Mouse (Mus musculus) C2C12 (cell line): ENCODE results near the gene Gpr135. TPM values are rescaled to one million over a fixed set of nuclear protein-coding genes. Genes with fewer than 3 reads are reported as not detected.

Experiments used
- H3K27me3 ChIP-seq: one replicate; pipeline ENCODE4 v1.6.1; 2011; ENCODE audit not compliant: control insufficient read depth, insufficient read depth, insufficient read length
- H3K36me3 ChIP-seq: one replicate; pipeline ENCODE4 v1.6.1; 2011; ENCODE audit not compliant: control insufficient read depth, insufficient read depth
- H3K4me3 ChIP-seq: one replicate; pipeline ENCODE4 v1.5.1; 2011; ENCODE audit warnings: mild to moderate bottlenecking, control low read depth; ENCODE audit not compliant: poor library complexity, insufficient read depth, severe bottlenecking
- H3K79me2 ChIP-seq: one replicate; pipeline ENCODE4 v1.6.1; 2011; ENCODE audit not compliant: control insufficient read depth, insufficient read depth
- H3K79me3 ChIP-seq: one replicate; pipeline ENCODE4 v1.6.1; 2011; ENCODE audit warnings: low read depth, control low read depth
- H3ac ChIP-seq: one replicate; pipeline ENCODE3; 2011; ENCODE audit warnings: low read depth; ENCODE audit not compliant: control insufficient read depth, insufficient read length
- CEBPB ChIP-seq: IDR thresholded peaks from one replicate; pipeline ENCODE4 v1.6.1; 2011; ENCODE audit warnings: low read depth, mild to moderate bottlenecking, control low read depth, moderate library complexity
- CTCF ChIP-seq: IDR thresholded peaks from one replicate; pipeline ENCODE4 v1.5.1; 2011; ENCODE audit not compliant: control insufficient read depth, insufficient read depth, insufficient read length
- FOSL1 ChIP-seq: IDR thresholded peaks from one replicate; pipeline ENCODE4 v1.8.0; 2011; ENCODE audit warnings: mild to moderate bottlenecking, low read length; ENCODE audit not compliant: poor library complexity, insufficient read depth, severe bottlenecking
- MAX ChIP-seq: IDR thresholded peaks from one replicate; pipeline ENCODE4 v1.6.1; 2011; ENCODE audit warnings: mild to moderate bottlenecking, control low read depth
- MYOD1 ChIP-seq: IDR thresholded peaks from one replicate; pipeline ENCODE4 v1.6.1; 2011; ENCODE audit warnings: low read depth; ENCODE audit not compliant: control insufficient read depth, insufficient read length
- MYOG ChIP-seq: IDR thresholded peaks from one replicate; pipeline ENCODE4 v1.6.1; 2011; ENCODE audit not compliant: control insufficient read depth, insufficient read length; ENCODE audit errors: extremely low read depth
- USF1 ChIP-seq: IDR thresholded peaks from one replicate; pipeline ENCODE4 v1.6.1; 2011; ENCODE audit warnings: low read depth, mild to moderate bottlenecking, control low read depth, moderate library complexity
- polyA plus RNA-seq: library from polyadenylated mRNA; unstranded; fragments of >200 nt; fragmentation: generic; extraction: Trizol; gene quantifications from one replicate; pipeline ENCODE4 v1.2.1, GENCODE M21; 2012; ENCODE audit warnings: missing spikeins

Gene Gpr135
- polyA plus RNA-seq, 1 experiment: 0.11 TPM

DNA sequence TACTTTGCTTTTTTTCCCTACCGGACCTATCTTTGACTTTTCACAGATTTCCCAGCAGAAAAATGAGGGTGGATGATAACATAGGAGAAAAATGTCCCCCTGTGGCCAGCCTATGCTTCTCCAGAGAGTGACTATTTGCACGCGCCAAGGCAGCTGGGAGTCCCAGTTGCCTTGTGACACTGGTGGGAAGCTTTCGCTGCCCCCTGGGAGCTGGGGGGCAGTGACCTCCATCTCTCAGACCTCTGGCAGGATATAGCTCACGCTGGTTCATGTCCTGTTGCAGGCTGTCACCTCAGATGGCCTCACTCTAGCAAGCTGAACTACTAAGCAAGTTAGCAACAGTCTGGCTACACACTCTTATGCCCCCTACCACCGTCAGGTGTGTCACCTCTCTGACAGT lies 39.1 kb downstream of the Gpr135 start:
- Histone ChIP-seq H3K4me3 (no peak overlapping the region), H3K79me3 (no peaks in the 10 kb centered on the region), H3K27me3 (no peaks in the 10 kb centered on the region), H3K36me3 (no peaks in the 10 kb centered on the region), H3K79me2 (no peaks in the 10 kb centered on the region), H3ac (no peak overlapping the region)
- no peak for TF ChIP-seq FOSL1
- TF ChIP-seq MAX: no peak
- TF ChIP-seq USF1: no peak
- no peak for TF ChIP-seq MYOD1
- TF ChIP-seq MYOG: no peak
- no peak for TF ChIP-seq CEBPB
- no peak for TF ChIP-seq CTCF

- H3K79me3 ChIP-seq: no peaks in the 10 kb centered on the region
- TF ChIP-seq MYOD1 (no peak), MYOG (no peak), CTCF (no peak), FOSL1 (no peak), CEBPB (no peak)
Measured at GRCm38 (mm10) chr12:72031171-72031570, 39.8 kb downstream of the Gpr135 start.

DNA sequence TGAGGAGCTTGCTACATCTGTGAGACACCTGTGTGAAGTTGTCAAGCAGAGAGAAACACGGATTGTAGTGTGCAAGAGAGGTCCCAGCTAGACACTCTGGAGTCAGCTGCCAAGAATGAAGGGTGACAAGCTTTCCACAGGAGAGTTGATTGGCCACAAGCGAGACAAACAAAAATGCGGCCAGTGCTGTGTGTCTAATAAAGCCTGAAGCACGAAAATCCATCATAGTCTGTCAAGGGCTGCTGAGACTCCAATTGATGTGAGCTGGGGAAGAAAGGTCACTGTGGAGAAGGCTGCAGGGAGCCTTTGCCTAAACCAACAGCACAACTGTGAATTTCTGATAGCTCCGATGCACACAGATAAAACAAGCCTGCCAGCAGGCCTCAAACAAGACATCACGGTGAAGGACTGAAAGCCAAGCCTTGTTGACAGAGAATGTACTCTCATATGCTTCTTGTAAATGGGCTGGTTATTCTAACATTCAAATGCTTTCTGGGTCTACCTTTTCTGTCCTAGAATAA lies 45.6 kb downstream of the Gpr135 start:
- H3K79me2 ChIP-seq: no peaks in the 10 kb centered on the region
- no peaks in the 10 kb centered on the region for H3K79me3 ChIP-seq
- no peak overlapping the region for H3K4me3 ChIP-seq
- TF ChIP-seq USF1 (no peak), FOSL1 (no peak), CTCF (no peak), MYOD1 (no peak), CEBPB (no peak), MAX (no peak), MYOG (no peak)
- H3ac ChIP-seq: no peak overlapping the region
- no peaks in the 10 kb centered on the region for H3K27me3 ChIP-seq
- H3K36me3 ChIP-seq: no peaks in the 10 kb centered on the region

More at GRCm38 (mm10) chr12:72031171-72031570, 39.8 kb downstream of the Gpr135 start:
- no peak overlapping the region for H3ac ChIP-seq
- H3K79me2 ChIP-seq: no peaks in the 10 kb centered on the region
- H3K36me3 ChIP-seq: no peaks in the 10 kb centered on the region
- no peak overlapping the region for H3K4me3 ChIP-seq
- no peaks in the 10 kb centered on the region for H3K27me3 ChIP-seq

GRCm38 (mm10) chr12:72023572-72023971 lies 47.4 kb downstream of the Gpr135 start:
- Histone ChIP-seq H3K79me2 (no peaks in the 10 kb centered on the region), H3K79me3 (no peaks in the 10 kb centered on the region), H3K36me3 (no peaks in the 10 kb centered on the region), H3K4me3 (no peak overlapping the region), H3K27me3 (no peaks in the 10 kb centered on the region), H3ac (no peak overlapping the region)
- TF ChIP-seq CTCF (no peak), MAX (no peak), CEBPB (no peak), MYOD1 (no peak)

GRCm38 (mm10) chr12:72022790-72023189 lies 48.1 kb downstream of the Gpr135 start:
- Histone ChIP-seq H3K79me3 (no peaks in the 10 kb centered on the region), H3K4me3 (no peak overlapping the region), H3K27me3 (no peaks in the 10 kb centered on the region), H3K36me3 (no peaks in the 10 kb centered on the region), H3K79me2 (no peaks in the 10 kb centered on the region), H3ac (no peak overlapping the region)
- TF ChIP-seq CEBPB (no peak), USF1 (no peak), CTCF (no peak), MYOG (no peak), FOSL1 (no peak), MYOD1 (no peak), MAX (no peak)

- H3ac ChIP-seq: no peak overlapping the region
- no peaks in the 10 kb centered on the region for H3K79me2 ChIP-seq
- TF ChIP-seq MAX (no peak), MYOD1 (no peak), USF1 (no peak), CEBPB (no peak), CTCF (no peak), FOSL1 (no peak), MYOG (no peak)
- no peaks in the 10 kb centered on the region for H3K27me3 ChIP-seq
- H3K79me3 ChIP-seq: no peaks in the 10 kb centered on the region
- no peak overlapping the region for H3K4me3 ChIP-seq
- H3K36me3 ChIP-seq: no peaks in the 10 kb centered on the region
Measured at GRCm38 (mm10) chr12:72021543-72021942, 49.4 kb downstream of the Gpr135 start.
